Mouse (Mus musculus): ENCODE measurements around the gene Nrxn3.

Gene Nrxn3

GRCm38 (mm10) chr12:89719194-89720080 lies 996.8 kb downstream of the Nrxn3 start:
- DNase-seq: no peak

- DNase-seq: no peak
These were observed 998.3 kb downstream of the Nrxn3 start for GRCm38 (mm10) chr12:89720945-89721344.

GRCm38 (mm10) chr12:89722462-89722861 lies 999.8 kb downstream of the Nrxn3 start:
- peak; percentile 22 for DNase-seq

GRCm38 (mm10) chr12:89724048-89724447 lies 1001.4 kb downstream of the Nrxn3 start:
- DNase-seq: no peak

GRCm38 (mm10) chr12:89742326-89742725 lies 1019.6 kb downstream of the Nrxn3 start:
- DNase-seq: no peak

DNA sequence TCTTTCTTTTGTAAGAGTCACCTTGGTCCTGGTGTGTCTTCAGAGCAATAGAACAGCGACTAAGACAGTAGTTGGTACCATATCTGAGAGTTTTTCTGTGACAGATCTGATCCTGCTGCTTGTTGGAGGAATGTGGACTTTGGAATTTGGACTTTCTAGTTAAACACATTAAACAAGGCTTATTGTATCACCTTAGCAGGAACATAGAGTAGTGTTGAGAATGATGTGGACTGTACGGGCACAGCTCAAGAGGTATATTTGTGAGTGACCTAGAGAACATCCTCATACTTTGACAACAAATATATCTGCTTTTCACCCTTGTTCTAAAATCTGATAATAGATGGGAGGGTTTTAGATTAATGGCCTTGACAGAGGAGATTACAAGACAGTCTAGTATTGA lies 1020.1 kb downstream of the Nrxn3 start:
- no peak for DNase-seq

DNA sequence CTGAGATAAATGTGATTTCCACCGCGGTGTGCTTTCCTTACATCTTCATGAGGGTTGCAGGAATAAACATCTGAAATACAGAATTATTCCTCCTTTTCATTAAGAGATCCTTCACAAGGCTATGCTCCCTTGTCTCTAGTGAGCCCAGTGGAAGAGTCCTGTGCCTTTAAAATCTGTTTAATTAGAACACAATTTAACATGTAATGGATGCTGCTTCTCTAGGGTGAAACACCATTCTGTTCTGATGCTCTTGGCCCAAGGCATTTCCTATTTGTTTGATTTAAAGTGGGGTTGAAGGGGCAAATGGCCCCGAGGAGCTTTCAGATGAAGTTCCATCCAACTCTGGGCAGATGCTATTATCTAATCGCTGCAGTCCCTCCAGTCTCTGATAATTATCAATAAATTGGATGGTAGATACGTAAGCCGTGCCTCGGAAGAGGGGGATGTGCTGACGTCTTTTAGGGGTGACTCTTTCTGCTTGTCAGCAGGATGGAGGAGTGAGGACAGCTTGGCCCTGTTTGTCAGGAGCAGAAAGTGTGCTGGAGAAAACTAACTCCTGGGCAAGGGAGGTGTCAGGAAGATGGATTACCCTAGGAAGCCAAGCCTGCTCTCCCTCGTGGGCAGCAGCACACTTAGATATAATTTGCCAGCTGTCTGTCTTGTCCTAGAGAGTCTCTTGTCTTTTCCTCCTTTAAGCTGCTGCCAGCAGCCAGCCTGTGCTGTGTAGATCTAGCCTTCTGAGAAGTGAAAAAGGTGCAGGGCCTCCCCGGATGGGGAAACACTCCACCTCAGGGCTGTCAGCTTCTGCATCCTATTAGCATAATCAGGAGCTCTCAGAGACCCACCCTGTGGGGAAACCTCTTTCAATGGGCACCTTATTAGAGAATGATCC lies 1041.8 kb downstream of the Nrxn3 start:
- DNase-seq: no peak

- no peak for DNase-seq
These were observed 1042.5 kb downstream of the Nrxn3 start for GRCm38 (mm10) chr12:89765179-89765578.

DNA sequence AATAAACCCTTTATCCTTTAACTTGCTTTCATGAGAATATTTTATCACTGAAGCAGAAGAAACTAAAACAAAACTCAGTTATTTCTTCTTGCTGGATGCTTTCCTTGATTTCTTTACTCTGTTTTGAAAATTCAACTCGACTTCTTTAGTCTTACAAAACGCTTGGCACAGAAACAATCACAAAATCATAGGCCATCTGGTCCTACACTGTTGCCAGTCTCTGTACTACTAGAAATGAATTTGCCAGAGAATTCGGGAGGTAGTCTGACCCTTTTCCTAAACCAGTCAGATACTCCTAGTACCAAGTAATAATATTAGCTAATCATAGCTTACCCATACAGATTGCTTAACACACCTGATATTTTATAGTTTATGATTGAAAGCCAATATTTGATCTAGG lies 1066.1 kb downstream of the Nrxn3 start:
- DNase-seq: no peak

- no peak for DNase-seq
These were observed 1067.3 kb downstream of the Nrxn3 start for GRCm38 (mm10) chr12:89789981-89790380.

DNA sequence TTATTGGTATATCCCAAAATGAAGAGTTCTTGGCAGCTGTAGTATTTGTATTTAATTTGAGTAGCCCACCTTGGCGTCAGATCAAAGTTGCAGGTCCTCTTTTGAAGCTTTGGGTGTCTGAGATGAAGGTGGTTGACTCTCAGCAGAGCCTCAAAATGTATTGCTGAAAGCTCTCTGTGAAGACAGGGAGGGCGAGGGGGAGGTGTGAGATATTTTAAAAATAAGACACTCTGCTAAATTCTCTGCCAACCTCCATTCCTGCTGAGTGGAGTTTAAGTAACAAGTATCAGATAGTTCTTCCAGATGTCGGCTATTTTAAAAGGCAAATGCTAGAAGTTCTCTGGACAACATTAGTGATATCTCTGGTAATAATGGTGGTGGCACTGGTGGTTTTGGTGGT lies 1069.2 kb downstream of the Nrxn3 start:
- no peak for DNase-seq

DNA sequence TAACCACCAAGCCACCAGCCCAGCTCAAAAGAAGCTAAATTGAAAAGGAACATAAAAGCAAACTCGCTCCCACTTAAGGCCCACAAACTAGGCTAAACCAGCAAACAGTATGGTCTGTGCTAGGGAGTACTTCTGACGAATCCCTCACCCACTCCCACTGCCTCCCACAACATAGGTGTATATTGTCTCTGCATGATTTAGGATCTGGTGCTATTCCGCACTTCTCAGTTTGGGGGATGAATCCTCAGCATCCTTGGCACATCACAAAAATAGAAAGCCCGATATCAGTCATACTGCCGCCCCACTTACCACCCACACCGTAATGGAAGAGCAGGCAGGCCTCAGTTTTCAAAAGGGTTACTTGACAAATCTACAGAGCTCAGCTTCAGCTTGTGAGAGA lies 1072.1 kb downstream of the Nrxn3 start:
- DNase-seq: no peak

DNA sequence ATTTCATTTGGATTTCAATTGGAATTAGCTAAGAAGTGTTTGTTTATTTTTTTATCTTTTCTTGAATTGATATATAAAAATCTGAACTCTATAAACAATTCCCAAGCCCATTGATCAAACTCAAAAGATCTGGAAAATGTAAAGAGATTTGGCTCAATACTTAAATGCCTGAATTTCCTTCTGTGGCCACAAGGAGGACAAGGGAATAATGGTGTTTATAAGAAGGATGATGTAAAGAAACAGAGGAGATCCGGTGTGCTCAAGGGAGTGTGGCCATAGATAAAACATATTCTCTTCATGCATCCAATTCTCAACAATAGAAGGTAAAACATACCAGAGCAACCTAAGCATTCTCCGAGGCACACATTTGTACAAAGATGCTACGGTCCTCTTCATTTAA lies 1085.5 kb downstream of the Nrxn3 start:
- no peak for DNase-seq

DNA sequence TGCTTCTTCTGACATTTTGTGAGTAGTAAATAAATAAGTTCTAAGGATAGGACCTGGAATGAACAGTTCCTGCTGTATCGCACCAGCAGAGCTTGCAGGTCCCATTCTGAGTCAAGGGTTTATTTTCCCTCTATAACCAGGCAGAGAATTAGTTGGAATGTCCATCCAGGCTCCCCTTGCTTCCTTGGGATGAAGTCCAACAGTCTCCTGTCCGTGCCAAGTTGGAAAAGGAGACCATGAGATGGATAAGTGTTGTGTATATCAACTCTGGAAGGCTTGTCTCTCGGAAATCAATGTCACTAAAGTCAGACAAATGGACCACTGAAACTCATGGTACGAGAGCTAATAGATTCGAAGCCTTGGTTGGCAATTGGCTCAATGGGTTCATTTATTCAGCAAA lies 1087.5 kb downstream of the Nrxn3 start:
- DNase-seq: no peak

DNA sequence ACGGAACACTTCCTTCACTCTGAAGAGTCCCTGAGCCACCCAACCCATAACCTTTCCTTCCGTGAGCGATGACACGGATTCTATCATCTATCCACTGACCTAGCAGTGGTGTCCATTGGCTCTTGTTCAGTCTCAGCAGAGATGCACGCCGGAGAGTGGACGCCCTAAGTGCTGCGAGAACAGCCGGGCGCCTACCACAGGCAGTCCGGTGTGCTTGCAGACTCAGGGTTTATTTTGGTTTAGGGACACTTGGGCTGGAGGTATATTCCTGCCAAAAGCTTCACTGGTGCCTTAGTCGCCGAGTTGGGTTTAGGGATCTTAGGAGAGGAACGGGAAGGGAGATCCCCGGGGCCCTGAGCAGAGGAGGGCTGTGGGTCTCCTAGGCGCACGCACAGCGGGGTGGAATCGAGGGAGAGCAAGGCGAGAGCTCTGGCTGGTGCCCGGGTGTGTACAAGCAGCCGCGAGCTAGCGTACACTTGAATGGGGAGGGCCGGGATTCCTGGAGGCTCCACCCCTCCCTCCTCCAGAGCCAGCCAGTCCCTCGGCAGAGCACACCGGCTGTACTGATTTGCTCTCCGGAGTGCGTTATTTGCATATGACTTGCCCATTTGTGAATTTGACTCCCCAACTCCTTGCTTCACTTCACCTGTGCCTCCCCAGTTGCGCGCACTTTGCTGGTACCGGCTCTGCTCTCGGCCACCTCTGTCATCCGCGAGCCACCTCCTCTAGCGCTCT lies 1089.3 kb downstream of the Nrxn3 start:
- DNase-seq: peak; percentile 63

GRCm38 (mm10) chr12:89812550-89813207 lies 1090.0 kb downstream of the Nrxn3 start:
- peak; percentile 41 for DNase-seq

GRCm38 (mm10) chr12:89813294-89813693 lies 1090.6 kb downstream of the Nrxn3 start:
- no peak for DNase-seq

DNA sequence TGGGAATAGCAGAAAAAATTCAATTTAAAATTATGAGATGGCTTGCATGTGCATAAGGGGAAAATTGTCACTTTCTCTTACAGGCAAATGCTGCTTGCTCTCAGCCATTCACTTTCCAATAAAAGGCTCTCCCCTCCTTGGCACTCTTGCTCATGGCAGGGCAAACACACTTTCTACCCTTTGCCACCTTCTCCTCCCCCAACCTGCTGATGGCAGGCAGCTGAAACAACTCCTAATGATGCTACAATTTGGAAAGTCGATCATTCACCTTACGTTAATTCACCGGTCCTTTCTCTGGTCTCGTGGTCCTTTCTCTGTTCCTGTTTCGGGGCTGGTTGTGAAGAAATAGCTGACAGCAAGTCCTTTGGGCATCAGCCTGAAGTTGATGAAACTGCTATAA lies 1091.0 kb downstream of the Nrxn3 start:
- no peak for DNase-seq

DNA sequence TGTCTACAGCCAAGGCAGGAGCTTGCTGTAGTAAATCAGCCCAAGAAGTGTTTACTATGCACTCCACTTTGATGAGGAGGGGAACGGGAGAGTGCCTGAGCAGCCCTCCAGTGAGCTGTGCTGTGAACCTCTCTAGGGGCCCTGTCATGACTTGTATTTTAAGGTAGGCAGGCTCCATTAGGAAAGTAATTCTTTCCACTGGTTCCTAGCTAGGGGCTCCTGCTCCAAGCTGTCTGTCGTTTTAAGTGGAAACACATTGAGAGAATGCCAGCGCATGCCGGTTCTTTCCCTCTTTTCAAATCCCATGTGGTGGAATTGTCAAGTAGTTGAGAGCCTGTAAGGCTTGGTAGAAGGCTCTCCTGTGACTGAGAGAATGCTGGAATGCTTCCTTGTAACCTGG lies 1091.9 kb downstream of the Nrxn3 start:
- DNase-seq: no peak

- DNase-seq: no peak
These were observed 1094.5 kb downstream of the Nrxn3 start for GRCm38 (mm10) chr12:89817072-89817773.

GRCm38 (mm10) chr12:89818200-89818599 lies 1095.5 kb downstream of the Nrxn3 start:
- no peak for DNase-seq

- no peak for DNase-seq
These were observed 1099.5 kb downstream of the Nrxn3 start for GRCm38 (mm10) chr12:89822141-89822540.
